18 mouse cellular contexts compared by ENCODE assay signal in genomic region chr3:55367166-55367565, GRCm38 (mm10).
"Had no signal": no experiment of that assay in that cellular context is flagged by ENCODE, and none has a peak within 500 bp of the region (broad histone marks: within the 10 kb centered on the region; RNA-seq: fewer than 3 reads in every experiment).

No protein-coding gene starts in this region.

- H3K9me3 ChIP-seq: midbrain, embryonic 10.5 days; midbrain, embryonic 12.5 days; neural tube, embryonic 13.5 days; neural tube, embryonic 15.5 days; stomach, embryonic 15.5 days had no signal

- H3K4me3 ChIP-seq: midbrain, embryonic 10.5 days; midbrain, embryonic 12.5 days; myocyte; neural tube, embryonic 13.5 days; neural tube, embryonic 15.5 days; stomach, embryonic 15.5 days had no signal

- H3K4me2 ChIP-seq: lung, embryonic 14.5 days; midbrain, embryonic 12.5 days; neural tube, embryonic 13.5 days; neural tube, embryonic 15.5 days; stomach, embryonic 15.5 days had no signal

- DNase-seq: lung, adult 18-20 months; lung, embryonic 14.5 days; lung, postnatal 10 days; lung, postnatal 4 days; midbrain, embryonic 14.5 days; right cerebral cortex, postnatal 14 days; thymus, adult 2 months; thymus, postnatal 25 days; thymus, postnatal 4 days had no signal

- H3K36me3 ChIP-seq: midbrain, embryonic 10.5 days; midbrain, embryonic 12.5 days; neural tube, embryonic 13.5 days; neural tube, embryonic 15.5 days; stomach, embryonic 15.5 days had no signal

- H3K9ac ChIP-seq: liver, embryonic 14.5 days; lung, embryonic 14.5 days; midbrain, embryonic 12.5 days; neural tube, embryonic 13.5 days; neural tube, embryonic 15.5 days; stomach, embryonic 15.5 days had no signal

- H3K27me3 ChIP-seq: midbrain, embryonic 12.5 days; neural tube, embryonic 13.5 days; neural tube, embryonic 15.5 days; stomach, embryonic 15.5 days had no signal

- H3K27ac ChIP-seq: liver, embryonic 14.5 days; midbrain, embryonic 10.5 days; midbrain, embryonic 12.5 days; neural tube, embryonic 13.5 days; neural tube, embryonic 15.5 days; stomach, embryonic 15.5 days; stomach, postnatal 0 days had no signal

- H3K4me1 ChIP-seq: midbrain, embryonic 10.5 days; midbrain, embryonic 12.5 days; neural tube, embryonic 15.5 days; stomach, embryonic 15.5 days had no signal

- ATAC-seq: midbrain, embryonic 16.5 days had no signal
